Mouse (Mus musculus): Measurements from ENCODE around the gene Cbx5.

DNA sequence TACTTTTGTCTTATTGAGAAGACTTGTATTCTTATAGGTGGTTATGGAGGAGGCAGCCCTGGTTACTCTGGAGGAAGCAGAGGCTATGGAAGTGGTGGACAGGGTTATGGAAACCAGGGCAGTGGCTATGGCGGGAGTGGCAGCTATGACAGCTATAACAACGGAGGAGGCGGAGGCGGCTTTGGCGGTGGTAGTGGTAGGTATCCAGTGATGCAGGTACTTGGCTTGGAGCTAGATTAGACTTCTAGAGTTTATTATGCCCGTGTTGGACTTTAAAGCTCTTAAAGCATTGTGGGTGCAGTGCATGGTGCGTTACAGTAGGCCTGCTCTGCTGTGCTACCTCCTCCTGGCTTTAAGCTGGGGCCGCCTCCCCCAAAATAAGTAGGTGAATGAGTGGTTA is 3.3 kb upstream of the Cbx5 start:
- TF ChIP-seq GATA1 (IDR thresholded peaks at IDR 0.05; ENCODE audit: low read length) (no peak), TAL1 (IDR thresholded peaks at IDR 0.05; ENCODE audit: low read length) (no peak)
